Mouse (Mus musculus) CD8-positive naive resting alpha-beta T cell, adult 57 days (primary cell): ENCODE data around the gene Banf2. TPM values are rescaled to one million over a fixed set of nuclear protein-coding genes. Genes with fewer than 3 reads are reported as not detected.

Experiments used
- total RNA-seq: library from RNA; stranded (reverse); gene quantifications from one replicate; pipeline ENCODE4 v1.2.4, GENCODE M21; 2023

Banf2 gene
- not detected for total RNA-seq

GRCm38 (mm10) chr2:144032664-144033063, at the start of gene Banf2:
TSS of gene Banf2 (plus strand) at chr2:144033059.

GRCm38 (mm10) chr2:144011080-144011551, 21.7 kb upstream of the Banf2 start, which contains the start of gene Rrbp1:
TSS of gene Rrbp1 (minus strand) at chr2:144011263.

Other genes with a start within 250 kb of the Banf2 start
- not detected for gene Bfsp1, start 169.9 kb upstream of the Banf2 start, total RNA-seq
- 20.5 TPM for gene Dstn, start 117.7 kb upstream of the Banf2 start, total RNA-seq
- gene Rrbp1, start 21.8 kb upstream of the Banf2 start, total RNA-seq: 70.8 TPM
- 6.1 TPM for gene Mgme1, start 237.6 kb downstream of the Banf2 start, total RNA-seq
- gene Snx5, start 237.8 kb downstream of the Banf2 start, total RNA-seq: 411 TPM